In the genomic region with DNA sequence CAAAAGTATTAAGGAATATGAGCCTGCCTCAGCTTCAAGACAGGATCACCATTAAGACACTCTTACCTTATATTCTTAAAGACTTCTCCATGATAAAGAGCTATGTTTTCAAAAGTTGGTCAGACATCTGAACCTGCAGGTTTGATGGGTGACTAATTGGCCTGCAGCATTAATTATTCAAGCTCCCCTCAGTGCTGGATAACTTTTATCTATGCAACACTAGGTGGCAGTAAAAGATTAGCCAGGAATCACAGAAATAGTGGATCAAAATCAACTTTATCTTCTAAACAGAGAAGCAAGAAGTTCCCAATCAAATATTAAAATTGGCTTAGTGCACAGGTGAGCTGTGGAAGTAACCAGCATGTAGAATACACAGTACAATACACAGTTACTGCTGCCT, we compare ENCODE assay signal across 12 mouse cellular contexts. TPM values are rescaled to one million over a fixed set of nuclear protein-coding genes. Genes with fewer than 3 reads are reported as not detected.
DNase-seq lines count a peak whose midpoint lies in the region; ATAC-seq and TF ChIP-seq lines count a peak whose summit lies in the region.
"Had no signal": no experiment of that assay in that cellular context is flagged by ENCODE, and none has a peak within 500 bp of the region (broad histone marks: within the 10 kb centered on the region; RNA-seq: fewer than 3 reads in every experiment).

No protein-coding gene starts in this region.

- no peaks in the 10 kb centered on the region for H3K4me1 ChIP-seq in kidney, embryonic 15.5 days
- H3K4me1 ChIP-seq in cortical plate, adult 2 months (ENCODE audit: control insufficient read depth, insufficient read depth, low read length): no peaks in the 10 kb centered on the region
- H3K4me1 ChIP-seq: lung, embryonic 15.5 days had no signal

- H3K27me3 ChIP-seq in kidney, embryonic 15.5 days: no peaks in the 10 kb centered on the region
- H3K27me3 ChIP-seq: lung, embryonic 15.5 days had no signal

- H3K27ac ChIP-seq in kidney, embryonic 15.5 days: no peak overlapping the region
- H3K27ac ChIP-seq in cortical plate, adult 2 months (ENCODE audit: insufficient read depth, low read length): no peak overlapping the region
- H3K27ac ChIP-seq: lung, embryonic 15.5 days had no signal

- H3K4me2 ChIP-seq in kidney, embryonic 15.5 days: no peak overlapping the region
- H3K4me2 ChIP-seq: lung, embryonic 15.5 days had no signal

- no peaks in the 10 kb centered on the region for H3K9me3 ChIP-seq in kidney, embryonic 15.5 days (replicated peaks)
- H3K9me3 ChIP-seq: lung, embryonic 15.5 days had no signal

- TF ChIP-seq POLR2A in cortical plate, adult 2 months (IDR thresholded peaks at IDR 0.05; ENCODE audit: extremely low read depth, insufficient read depth, low read length): no peak

- ATAC-seq in kidney, embryonic 15.5 days (replicated peaks; ENCODE audit: low FRiP score): no peak
- ATAC-seq: intestine, embryonic 16.5 days had no signal

- peaks cover 55% of the 10 kb centered on the region for H3K36me3 ChIP-seq in kidney, embryonic 15.5 days

- 0 out of 2 replicates have a peak, but pooled peaks have one; percentile 3 for TF ChIP-seq CTCF in cortical plate, adult 2 months (IDR thresholded peaks at IDR 0.05; ENCODE audit: extremely low read depth, insufficient read depth, low read length)

- no peak overlapping the region for H3K4me3 ChIP-seq in kidney, embryonic 15.5 days (replicated peaks)
- no peak overlapping the region for H3K4me3 ChIP-seq in cortical plate, adult 2 months (ENCODE audit: insufficient read depth, low read length)
- H3K4me3 ChIP-seq: erythroblast, embryonic 14.5 days; lung, embryonic 15.5 days had no signal

- peak; percentile 23 for DNase-seq in embryo, embryonic 11 days
- no peak for DNase-seq in embryo, embryonic 10 days (ENCODE audit: low spot score)
- DNase-seq in kidney, adult 9 months: peak; percentile 13
- peak; percentile 47 for DNase-seq in CD4-positive, CD25-positive, alpha-beta regulatory T cell, adult 2 months (ENCODE audit: low read depth, low spot score)
- no peak for DNase-seq in right cerebral cortex, postnatal 36 days (ENCODE audit: low spot score in 2 of 2)
- DNase-seq in ovary, postnatal 36 days (ENCODE audit: low spot score): no peak
- DNase-seq: cerebellum, adult 11-12 months had no signal

- no peak overlapping the region for H3K9ac ChIP-seq in kidney, embryonic 15.5 days
- H3K9ac ChIP-seq: lung, embryonic 15.5 days had no signal

RNA-seq across cellular contexts. Expression of a gene that starts 29.7 kb away (rescaled TPM):
- 8.4 and 10.6 TPM in 2 replicates for polyA plus RNA-seq in kidney, embryonic 15.5 days (2015; fragmentation: Nextera tagmentation; extraction: Ambion mirVana)
- 1.6 and 2.8 TPM in 2 replicates for polyA plus RNA-seq in cortical plate, adult 2 months (2012; rRNA removed)
- polyA plus RNA-seq: erythroblast, embryonic 14.5 days had no signal

Comparison
In these comparisons a context has a peak if more than half of its experiments do, and no peak if none do; other contexts are left out.
1. DNase-seq: peak in embryo, embryonic 11 days (single experiment), kidney, adult 9 months (single experiment) and CD4-positive, CD25-positive, alpha-beta regulatory T cell, adult 2 months (single experiment); none in embryo, embryonic 10 days (single experiment), right cerebral cortex, postnatal 36 days (0 of 2) and ovary, postnatal 36 days (single experiment).